Mouse (Mus musculus) heart, embryonic 14.5 days (tissue): ENCODE data around the gene Zfp768. TPM values are rescaled to one million over a fixed set of nuclear protein-coding genes. Genes with fewer than 3 reads are reported as not detected.

Experiments used
- ATAC-seq: fragments of 200-750 bp; cut with Nextera tagmentation; 2 replicates; pipeline ENCODE4 v1.8.0; 2017; ENCODE audit warnings: low read depth, moderate TSS enrichment; ENCODE audit not compliant: insufficient number of reproducible peaks, insufficient read depth, low FRiP score
- H3K27ac ChIP-seq, 2 experiments: fragments of 200-500 bp in 1 of 2; fragments of 300-500 bp in 1 of 2; sonication (generic) in 1 of 2; replicated peaks in 1 of 2; 2 replicates each; pipeline ENCODE4 v1.5.1; 2012 to 2014; ENCODE audit warnings: low read depth in 2 of 2, low read length in 2 of 2, control low read depth in 1 of 2, mild to moderate bottlenecking in 1 of 2, mixed read lengths in 1 of 2; ENCODE audit not compliant: control insufficient read depth in 1 of 2, insufficient read depth in 1 of 2
- H3K27me3 ChIP-seq: fragments of 300-500 bp; sonication (generic); 2 replicates; pipeline ENCODE4 v1.6.1; 2014; ENCODE audit warnings: mild to moderate bottlenecking, low read length, control low read depth; ENCODE audit not compliant: control insufficient read depth, insufficient read depth
- H3K36me3 ChIP-seq: fragments of 300-500 bp; sonication (generic); 2 replicates; pipeline ENCODE4 v1.6.1; 2014; ENCODE audit warnings: mild to moderate bottlenecking, control low read depth, low read length, mixed read lengths; ENCODE audit not compliant: control insufficient read depth, insufficient read depth
- H3K4me1 ChIP-seq, 2 experiments: fragments of 200-500 bp in 1 of 2; fragments of 300-500 bp in 1 of 2; sonication (generic) in 1 of 2; 2 replicates each; pipeline ENCODE4 v1.6.1; 2012 to 2014; ENCODE audit warnings: low read length in 2 of 2, control low read depth in 1 of 2, mixed read lengths in 1 of 2; ENCODE audit not compliant: control insufficient read depth in 2 of 2, insufficient read depth in 2 of 2
- H3K4me2 ChIP-seq: fragments of 300-500 bp; sonication (generic); 2 replicates; pipeline ENCODE4 v1.6.1; 2014; ENCODE audit warnings: mild to moderate bottlenecking, low read length
- H3K4me3 ChIP-seq, 2 experiments: fragments of 200-500 bp in 1 of 2; fragments of 300-500 bp in 1 of 2; sonication (generic) in 1 of 2; 2 replicates each; pipeline ENCODE4 v1.5.1; 2012 to 2014; ENCODE audit warnings: low read length in 2 of 2, mild to moderate bottlenecking in 2 of 2, control low read depth in 1 of 2, low read depth in 1 of 2, moderate library complexity in 1 of 2; ENCODE audit not compliant: control insufficient read depth in 1 of 2, insufficient read depth in 1 of 2
- H3K9ac ChIP-seq: fragments of 300-500 bp; sonication (generic); 2 replicates; pipeline ENCODE4 v1.6.1; 2014; ENCODE audit warnings: mild to moderate bottlenecking, low read length
- H3K9me3 ChIP-seq: fragments of 300-500 bp; sonication (generic); 2 replicates; pipeline ENCODE4 v1.6.1; 2016; ENCODE audit warnings: low read length, control low read depth; ENCODE audit not compliant: control insufficient read depth
- WGBS: fragments of 180-500 bp; shearing (Covaris S2); extraction: QIAGEN DNeasy Blood & Tissue Kit; methylation state at CpG from one replicate; pipeline ENCODE4 v1.1.7; 2014; 5-methylcytosine and 5-hydroxymethylcytosine counted together
- polyA plus RNA-seq: library from polyadenylated mRNA; unstranded; fragments of >200 nt; fragmentation: Nextera tagmentation; extraction: Ambion mirVana; gene quantifications from 2 replicates; pipeline ENCODE4 v1.2.1, GENCODE M21; 2014

The Zfp768 gene
- polyA plus RNA-seq, 1 experiment from 2014 or later: 5.6 TPM

- Histone ChIP-seq H3K4me2 (no peak overlapping the region), H3K9ac (no peak overlapping the region), H3K9me3 (no peaks in the 10 kb centered on the region), H3K36me3 (no peaks in the 10 kb centered on the region), H3K4me3 (no peak overlapping the region), H3K27me3 (no peaks in the 10 kb centered on the region), H3K4me1 (peaks cover 7 to 13% of the 10 kb centered on the region in 2 experiments; a peak in 3 of 4 replicates), H3K27ac (no peak overlapping the region)
- ATAC-seq: no peak
- WGBS: 72% methylated on average over 5 of the region's 5 CpGs
These were observed 48.4 kb downstream of the Zfp768 start for GRCm38 (mm10) chr7:127296786-127297555.

- Histone ChIP-seq H3K9me3 (no peaks in the 10 kb centered on the region), H3K4me2 (no peak within 1 kb of the TSS), H3K27ac (no peak within 1 kb of the TSS), H3K4me1 (peaks cover 6 to 11% of the 10 kb centered on the region in 2 experiments; a peak in 3 of 4 replicates), H3K36me3 (no peaks in the 10 kb centered on the region), H3K4me3 (no peak within 1 kb of the TSS), H3K9ac (no peak within 1 kb of the TSS), H3K27me3 (no peaks in the 10 kb centered on the region)
- no peak for ATAC-seq
- WGBS: 65% methylated on average over 11 of the region's 11 CpGs
These were observed 49.3 kb downstream of the Zfp768 start, which contains the start of gene Itgal for GRCm38 (mm10) chr7:127296098-127296497. Gene Itgal, plus strand, starts transcription at chr7:127296260.

Other genes with a start within 250 kb of the Zfp768 start
- gene Qprt, start 223.4 kb downstream of the Zfp768 start, polyA plus RNA-seq: 2.4 and 2.8 TPM in 2 replicates
- 0.12 and 0.22 TPM in 2 replicates for gene Spn, start 207.8 kb downstream of the Zfp768 start, polyA plus RNA-seq
- 33.7 and 34.8 TPM in 2 replicates for gene Cd2bp2, start 149.5 kb downstream of the Zfp768 start, polyA plus RNA-seq
- 20.2 and 21.2 TPM in 2 replicates for gene Tbc1d10b, start 137.1 kb downstream of the Zfp768 start, polyA plus RNA-seq
- 11.7 and 14.9 TPM in 2 replicates for gene Mylpf, start 136.7 kb downstream of the Zfp768 start, polyA plus RNA-seq
- 9.9 and 11.4 TPM in 2 replicates for gene Zfp553, start 112.5 kb downstream of the Zfp768 start, polyA plus RNA-seq
- gene Sept1, start 112.5 kb downstream of the Zfp768 start, polyA plus RNA-seq: 22.2 and 25.3 TPM in 2 replicates
- gene Zfp771, start 101.3 kb downstream of the Zfp768 start, polyA plus RNA-seq: 26.8 and 31.4 TPM in 2 replicates
- 168 and 172 TPM in 2 replicates for gene Dctpp1, start 84.9 kb downstream of the Zfp768 start, polyA plus RNA-seq
- gene Sephs2, start 71.5 kb downstream of the Zfp768 start, polyA plus RNA-seq: 69.5 and 74.6 TPM in 2 replicates
- gene Itgal, start 49.3 kb downstream of the Zfp768 start, polyA plus RNA-seq: 1.2 and 1.5 TPM in 2 replicates
- gene Zfp747, start 30.5 kb upstream of the Zfp768 start, polyA plus RNA-seq: 4.7 TPM in 2 replicates
- 4.5 and 4.6 TPM in 2 replicates for gene 9130019O22Rik, start 41.6 kb upstream of the Zfp768 start, polyA plus RNA-seq
- 3.8 and 4.6 TPM in 2 replicates for gene E430018J23Rik, start 48.0 kb upstream of the Zfp768 start, polyA plus RNA-seq
- gene Zfp764, start 61.2 kb upstream of the Zfp768 start, polyA plus RNA-seq: 5.8 and 6.4 TPM in 2 replicates
- gene Zfp688, start 76.5 kb upstream of the Zfp768 start, polyA plus RNA-seq: 16.4 and 18.4 TPM in 2 replicates
- 4.0 and 4.9 TPM in 2 replicates for gene Zfp689, start 103.6 kb upstream of the Zfp768 start, polyA plus RNA-seq
- gene Prr14, start 114.0 kb upstream of the Zfp768 start, polyA plus RNA-seq: 31.5 and 37.5 TPM in 2 replicates
- gene Fbrs, start 133.6 kb upstream of the Zfp768 start, polyA plus RNA-seq: 9.9 and 10.4 TPM in 2 replicates
- gene Srcap, start 166.4 kb upstream of the Zfp768 start, polyA plus RNA-seq: 40.1 and 40.4 TPM in 2 replicates
- 10.3 and 11.3 TPM in 2 replicates for gene Gm42715, start 174.0 kb upstream of the Zfp768 start, polyA plus RNA-seq
- gene Tmem265, start 215.8 kb upstream of the Zfp768 start, polyA plus RNA-seq: 1.9 and 2.1 TPM in 2 replicates
- gene Phkg2, start 227.8 kb upstream of the Zfp768 start, polyA plus RNA-seq: 34.3 and 38.7 TPM in 2 replicates
- 10.1 and 12.7 TPM in 2 replicates for gene Ccdc189, start 243.0 kb upstream of the Zfp768 start, polyA plus RNA-seq
- gene Rnf40, start 243.2 kb upstream of the Zfp768 start, polyA plus RNA-seq: 24.1 and 25.8 TPM in 2 replicates